Mouse (Mus musculus): Measurements from ENCODE around the gene Wnt10a. TPM values are rescaled to one million over a fixed set of nuclear protein-coding genes. Genes with fewer than 3 reads are reported as not detected.
"Not testable (repeated sequence)": the region's sequence is repeated elsewhere in the genome, so short reads cannot be mapped to it uniquely, and the experiment has no call there.

Wnt10a gene
- total RNA-seq, 2 experiments from 2014 or later = 6.6 to 9.4 TPM

DNA sequence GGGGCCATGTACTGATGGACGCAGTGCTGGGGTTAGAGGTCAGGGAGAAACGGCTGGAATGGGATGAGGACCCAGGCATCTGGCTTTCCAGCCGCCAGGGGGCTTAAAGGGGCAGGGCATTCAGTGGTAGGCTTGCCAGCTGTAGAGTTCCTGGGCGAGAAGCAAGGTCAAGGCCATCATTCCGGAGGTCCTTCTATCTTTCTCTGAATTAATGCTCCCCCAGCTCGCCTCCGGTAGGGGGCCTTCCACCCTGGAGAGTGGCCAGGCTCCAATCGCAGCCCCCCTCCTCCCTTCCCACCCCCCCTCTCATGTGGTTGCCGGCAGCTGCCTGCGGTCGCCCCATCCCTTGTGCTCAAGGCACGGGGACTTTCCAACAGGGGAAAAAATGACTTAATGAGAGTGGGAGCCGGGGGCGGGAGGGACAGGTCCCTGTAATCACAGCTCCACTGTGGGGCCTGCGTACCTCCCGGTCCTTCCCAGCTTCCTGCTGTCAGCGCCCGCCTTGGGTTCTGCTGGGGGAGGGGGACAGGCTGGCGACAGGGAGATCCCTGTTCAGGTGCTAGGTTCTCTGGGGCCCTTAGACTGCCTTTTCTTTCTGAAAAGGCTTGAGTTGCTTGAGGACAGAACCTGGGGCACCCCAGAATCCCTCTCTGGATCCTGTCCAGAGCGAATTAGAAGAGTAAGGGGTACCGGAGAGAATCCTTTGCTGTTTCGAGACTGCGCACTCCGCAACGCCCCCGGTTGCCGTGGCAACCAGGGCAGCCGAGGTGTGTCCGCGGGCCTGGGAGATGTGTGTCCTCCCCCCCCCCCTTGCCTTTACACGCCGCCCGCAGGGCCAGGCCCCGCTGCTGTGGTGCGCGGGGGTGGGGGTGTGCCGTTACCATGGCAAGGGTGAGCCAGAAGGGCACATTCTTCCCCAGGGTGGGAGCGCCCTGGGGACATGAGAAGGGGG, 15.3 kb downstream of the Wnt10a start:
- intact Hi-C loops (cut with DNase I) = no loop called here
- peak; percentile 77 to 81 for DNase-seq (ENCODE audit: low spot score in 2 of 2)

DNA sequence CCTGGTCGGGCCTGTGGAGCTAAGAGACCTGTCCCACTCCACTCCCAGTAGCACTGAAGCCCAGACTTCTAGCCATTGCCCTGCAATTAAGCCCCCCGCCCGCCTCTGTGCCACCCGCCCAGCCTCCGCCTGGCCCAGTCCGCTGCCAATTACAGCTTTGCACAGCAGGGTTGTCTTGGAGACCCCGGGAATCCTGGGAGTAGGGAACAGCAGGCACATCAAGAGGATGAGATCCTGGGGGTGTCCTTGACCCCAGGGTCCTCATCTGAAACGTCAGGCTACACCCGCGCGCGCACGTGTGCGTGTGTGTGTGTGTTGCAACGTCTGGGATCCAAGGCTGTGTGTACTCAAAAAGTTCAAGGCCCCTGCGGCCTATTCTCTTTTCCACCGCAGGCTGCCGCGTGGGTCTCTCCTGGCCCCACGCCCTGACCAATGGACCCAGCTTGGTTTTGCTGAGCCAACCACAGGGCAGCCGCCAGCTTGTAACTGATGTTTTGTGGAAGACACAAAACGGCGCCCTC, 16.3 kb downstream of the Wnt10a start:
- no peak for DNase-seq (ENCODE audit: low spot score in 2 of 2)
- intact Hi-C loops (cut with DNase I) = loop anchor here (1.0 kb wide), 1 partner anchor 19 kb away; no protein-coding TSS in a partner anchor

DNA sequence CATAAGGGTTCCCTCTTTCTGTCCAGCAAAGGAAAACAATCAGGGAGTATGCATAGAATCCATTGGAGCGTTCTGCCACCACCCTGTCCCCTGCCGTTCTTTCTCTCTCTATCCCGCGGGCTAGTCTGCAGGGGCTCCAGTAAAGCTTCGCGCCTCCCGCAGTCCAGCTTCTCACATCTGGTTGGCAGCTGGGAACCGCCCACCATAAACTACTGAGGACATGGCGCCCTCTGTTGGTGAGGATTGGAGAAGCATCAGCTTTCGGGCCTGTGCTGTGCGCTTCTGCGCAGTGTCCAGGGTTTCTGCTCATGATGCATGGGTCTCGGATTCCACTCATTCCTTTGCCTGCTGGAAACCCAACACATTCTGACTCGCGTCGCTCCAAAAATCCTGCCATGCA, 16.8 kb downstream of the Wnt10a start:
- DNase-seq (ENCODE audit: low spot score in 2 of 2) = peak; percentile 90 to 95
- intact Hi-C loops (cut with DNase I) = loop anchor here (1.0 kb wide), 1 partner anchor 20 kb away; no protein-coding TSS in a partner anchor

DNA sequence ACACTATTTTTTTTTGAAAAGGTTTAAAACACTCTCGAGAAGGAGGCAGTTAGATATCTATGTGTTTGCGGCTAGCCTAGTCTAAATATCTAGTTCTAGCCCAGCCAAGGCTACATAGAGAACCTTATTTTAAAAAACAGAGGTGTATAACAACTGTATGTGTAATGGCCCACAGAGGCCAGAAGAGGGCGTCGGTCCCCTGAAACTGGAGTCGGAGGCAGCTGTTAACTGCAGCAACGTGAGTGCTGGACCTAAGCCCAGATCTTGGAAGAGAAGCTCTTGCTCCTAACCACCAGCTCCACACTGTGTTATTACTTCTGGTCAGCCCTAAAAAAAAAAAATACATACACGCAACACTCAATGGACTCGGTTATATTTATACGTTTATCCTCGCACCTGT, 17.7 kb downstream of the Wnt10a start:
- intact Hi-C loops (cut with DNase I) = no loop called here
- peak in 1 of 2 experiments; percentile 34 for DNase-seq (ENCODE audit: low spot score in 2 of 2)

- DNase-seq (ENCODE audit: low spot score in 2 of 2) = peak in 1 of 2 experiments; percentile 47
- intact Hi-C loops (cut with DNase I) = no loop called here
These were observed 23.8 kb downstream of the Wnt10a start for GRCm38 (mm10) chr1:74814931-74815647.

DNA sequence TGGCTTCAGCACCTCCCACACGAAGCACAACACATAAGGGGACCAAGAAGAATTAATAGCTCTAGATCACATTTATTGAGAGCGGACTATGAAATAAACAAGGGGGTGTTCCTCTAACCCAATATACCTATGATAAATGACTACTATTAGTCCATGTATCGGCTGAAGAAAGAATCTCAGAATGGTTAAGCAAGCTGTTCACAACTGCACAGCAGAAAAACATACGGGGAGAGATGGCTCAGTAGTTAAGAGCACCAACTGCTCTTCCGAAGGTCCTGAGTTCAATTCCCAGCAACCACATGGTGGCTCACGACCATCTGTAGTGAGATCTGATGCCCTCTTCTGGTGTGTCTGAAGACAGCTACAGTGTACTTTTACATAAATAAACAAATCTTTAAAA, 24.6 kb downstream of the Wnt10a start:
- intact Hi-C loops (cut with DNase I) = loop anchor here (2.0 kb wide), 1 partner anchor 35 kb away; no protein-coding TSS in a partner anchor
- DNase-seq (ENCODE audit: low spot score in 2 of 2) = not testable (repeated sequence)

GRCm38 (mm10) chr1:74816612-74817199, 25.4 kb downstream of the Wnt10a start:
- intact Hi-C loops (cut with DNase I) = loop anchor here (2.0 kb wide), 1 partner anchor 34 kb away; no protein-coding TSS in a partner anchor
- DNase-seq (ENCODE audit: low spot score in 2 of 2) = peak; percentile 89 to 94

- intact Hi-C loops (cut with DNase I) = loop anchor here (2.0 kb wide), 1 partner anchor 34 kb away; no protein-coding TSS in a partner anchor
- no peak for DNase-seq (ENCODE audit: low spot score in 2 of 2)
These were observed 25.9 kb downstream of the Wnt10a start for GRCm38 (mm10) chr1:74817219-74817618.

GRCm38 (mm10) chr1:74818509-74818908, 27.2 kb downstream of the Wnt10a start:
- DNase-seq (ENCODE audit: low spot score in 2 of 2) = no peak
- intact Hi-C loops (cut with DNase I) = no loop called here

GRCm38 (mm10) chr1:74823598-74823997, 32.3 kb downstream of the Wnt10a start:
- intact Hi-C loops (cut with DNase I); DNase-seq (ENCODE audit: low spot score in 2 of 2): not testable (repeated sequence)

- intact Hi-C loops (cut with DNase I) = loop anchor here (1.0 kb wide), 1 partner anchor 27 kb away; no protein-coding TSS in a partner anchor
- DNase-seq (ENCODE audit: low spot score in 2 of 2) = peak; percentile 67 to 96
These were observed 33.4 kb downstream of the Wnt10a start for GRCm38 (mm10) chr1:74824518-74825302.

DNA sequence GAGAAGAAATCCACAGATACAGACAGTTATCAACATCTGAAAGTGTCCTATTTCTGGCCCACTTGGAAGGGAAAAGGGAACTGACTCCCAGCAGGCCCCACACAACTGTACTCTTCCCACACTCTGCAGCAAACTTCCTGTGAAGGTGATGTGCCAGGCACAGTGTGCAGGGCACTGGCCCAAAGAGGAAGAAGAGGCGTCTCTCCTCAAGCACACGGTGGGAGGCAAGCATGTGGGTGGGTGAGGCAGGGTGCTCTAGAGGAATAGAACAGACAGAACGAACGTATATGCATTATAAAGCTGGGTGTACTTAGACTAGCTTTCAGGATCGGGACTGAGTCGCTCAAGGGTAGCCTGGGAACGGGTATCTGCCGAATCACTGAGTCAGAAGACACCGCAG, 38.7 kb downstream of the Wnt10a start:
- peak; percentile 40 to 95 for DNase-seq (ENCODE audit: low spot score in 2 of 2)
- intact Hi-C loops (cut with DNase I) = loop anchor here (1.0 kb wide), 1 partner anchor 20 kb away; no protein-coding TSS in a partner anchor

- intact Hi-C loops (cut with DNase I) = no loop called here
- DNase-seq (ENCODE audit: low spot score in 2 of 2) = no peak
These were observed 41.9 kb downstream of the Wnt10a start for GRCm38 (mm10) chr1:74833255-74833654.

DNA sequence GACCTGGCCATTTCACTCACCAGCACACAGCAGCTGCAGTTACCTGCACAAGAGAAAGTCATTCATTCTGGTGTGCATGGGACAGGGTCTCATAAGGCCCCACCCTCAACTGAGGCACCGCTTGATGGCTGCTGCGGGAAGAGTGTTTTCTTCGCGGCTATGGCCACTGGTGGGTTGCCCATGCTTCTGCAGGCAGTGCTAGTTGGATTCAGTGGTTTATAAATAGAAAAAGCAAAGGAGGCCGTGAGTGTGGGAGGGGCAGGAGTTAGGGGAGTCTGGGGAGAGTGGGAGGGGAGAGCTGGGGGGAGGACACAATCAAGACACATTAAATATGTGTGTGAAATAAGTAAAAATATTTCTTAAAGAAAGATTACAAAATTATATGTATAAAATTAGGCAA, 51.8 kb downstream of the Wnt10a start:
- DNase-seq (ENCODE audit: low spot score in 2 of 2) = peak in 1 of 2 experiments; percentile 65
- intact Hi-C loops (cut with DNase I) = no loop called here

- no peak for DNase-seq (ENCODE audit: low spot score in 2 of 2)
- intact Hi-C loops (cut with DNase I) = no loop called here
These were observed 55.0 kb downstream of the Wnt10a start for GRCm38 (mm10) chr1:74846341-74846740.

GRCm38 (mm10) chr1:74848946-74849345, 57.6 kb downstream of the Wnt10a start:
- intact Hi-C loops (cut with DNase I) = no loop called here
- peak; percentile 18 to 62 for DNase-seq (ENCODE audit: low spot score in 2 of 2)

DNA sequence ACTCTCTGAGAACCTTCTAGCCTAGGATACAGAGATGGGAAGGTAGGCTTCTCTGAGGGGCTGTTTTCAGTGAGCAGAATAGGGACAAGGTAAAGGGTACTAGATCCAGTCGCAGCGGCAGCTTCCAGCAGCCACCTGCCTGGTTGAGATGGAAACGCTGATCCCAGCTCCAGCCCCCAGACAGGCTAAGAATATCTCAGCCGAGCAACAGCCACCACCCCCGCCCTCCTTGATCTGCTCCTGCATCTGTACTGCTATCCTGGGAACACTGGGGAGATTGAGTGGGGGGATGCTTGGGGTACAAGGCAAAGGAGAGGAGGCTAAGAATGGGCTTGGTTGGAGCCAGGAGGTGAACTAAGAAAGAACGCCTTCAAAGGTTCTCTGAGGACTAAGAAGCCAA, 58.9 kb downstream of the Wnt10a start:
- DNase-seq (ENCODE audit: low spot score in 2 of 2) = peak; percentile 81 to 95
- intact Hi-C loops (cut with DNase I) = loop anchor here (1.0 to 2.0 kb wide), 2 partner anchors 20 to 33 kb away; no protein-coding TSS in a partner anchor

DNA sequence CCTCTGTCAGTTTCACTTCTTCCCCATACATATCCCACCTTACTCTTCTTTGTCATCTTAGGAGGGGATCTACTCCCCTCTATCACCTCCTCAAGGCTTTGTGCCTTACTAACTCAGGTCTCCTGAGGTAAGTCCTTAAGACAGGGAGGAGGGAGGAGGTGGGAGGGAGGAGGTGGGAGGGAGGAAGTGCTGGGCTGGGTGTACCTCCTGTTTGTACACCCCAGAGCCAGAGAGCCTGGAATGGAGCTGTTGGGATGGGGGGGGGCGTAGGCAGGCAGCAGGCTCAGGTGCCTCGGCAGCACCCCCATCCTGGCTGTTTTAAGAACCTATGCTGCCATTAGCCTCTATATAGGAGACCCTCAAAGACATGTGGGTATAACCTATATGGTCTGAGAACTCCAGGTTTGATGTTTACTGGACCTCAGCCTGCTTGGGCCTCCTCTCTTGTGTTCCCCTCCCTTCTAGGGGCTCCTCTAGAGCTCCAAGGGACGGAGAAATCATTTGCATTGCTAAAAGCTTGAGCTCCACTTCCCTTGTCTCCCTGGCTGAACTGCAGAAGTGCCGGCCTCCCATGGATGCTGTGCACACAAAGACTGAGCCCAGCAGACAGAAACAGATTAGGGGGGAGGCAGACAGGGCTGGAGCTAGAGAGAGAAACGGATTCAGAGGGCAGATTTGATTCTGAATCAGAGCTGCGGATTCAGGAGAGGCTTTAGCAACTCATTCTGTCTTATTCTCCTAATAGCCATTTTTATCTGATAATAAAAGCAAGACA, 59.9 kb downstream of the Wnt10a start:
- intact Hi-C loops (cut with DNase I) = loop anchor here (1.0 to 2.0 kb wide), 2 partner anchors 27 to 34 kb away; no protein-coding TSS in a partner anchor
- DNase-seq (ENCODE audit: low spot score in 2 of 2) = peak; percentile 51 to 87
